Mouse (Mus musculus): ENCODE results near the gene Gmpr.

DNA sequence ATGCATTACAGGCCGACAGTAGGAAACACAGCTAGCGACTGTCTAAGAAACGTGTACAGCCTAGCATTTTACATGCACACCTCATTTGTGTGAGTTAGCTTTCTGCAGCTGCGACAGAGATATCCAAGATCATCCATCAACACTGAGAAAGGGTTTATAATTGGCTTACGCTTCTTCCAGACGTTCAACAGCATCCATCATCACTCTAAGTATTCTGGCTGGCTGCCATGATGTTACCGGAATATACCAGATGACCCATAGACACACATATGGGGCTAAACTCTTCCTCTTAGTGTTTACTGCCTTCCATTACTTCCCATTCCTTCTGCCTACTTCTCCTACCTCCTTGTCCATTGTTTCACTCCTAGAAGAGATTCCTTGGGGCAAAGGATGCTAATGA is 88.2 kb downstream of the Gmpr start:
- TF ChIP-seq CTCF (IDR thresholded peaks at IDR 0.05; ENCODE audit: low read depth) (no peak), EP300 (IDR thresholded peaks at IDR 0.05; ENCODE audit: low read depth) (no peak)

Measured in heart, postnatal 0 days (tissue).